In genomic region chr10:103026636-103027225, GRCm38 (mm10) we compare ENCODE assay signal across 14 mouse cellular contexts. TPM values are rescaled to one million over a fixed set of nuclear protein-coding genes. Genes with fewer than 3 reads are reported as not detected.
DNase-seq lines count a peak whose midpoint lies in the region; ATAC-seq lines count a peak whose summit lies in the region.
"Had no signal": no experiment of that assay in that cellular context is flagged by ENCODE, and none has a peak within 500 bp of the region (broad histone marks: within the 10 kb centered on the region; RNA-seq: fewer than 3 reads in every experiment).

No protein-coding gene starts in this region.

- H3K27ac ChIP-seq in forebrain, embryonic 10.5 days, result peak overlapping the region; percentile 82; the same call in 1 of the 2 replicates
- no peak overlapping the region for H3K27ac ChIP-seq in forebrain, embryonic 13.5 days
- peak overlapping the region; percentile 7; the same call in 1 of the 2 replicates for H3K27ac ChIP-seq in kidney, embryonic 15.5 days
- no peak overlapping the region for H3K27ac ChIP-seq in hindbrain, embryonic 14.5 days
- H3K27ac ChIP-seq: liver, embryonic 12.5 days had no signal

- H3K4me2 ChIP-seq in forebrain, embryonic 13.5 days, result no peak overlapping the region
- H3K4me2 ChIP-seq in kidney, embryonic 15.5 days, result peak overlapping the region; percentile 25
- no peak overlapping the region for H3K4me2 ChIP-seq in hindbrain, embryonic 14.5 days (replicated peaks)
- H3K4me2 ChIP-seq: liver, embryonic 12.5 days had no signal

- H3K9ac ChIP-seq in forebrain, embryonic 13.5 days, result no peak overlapping the region
- H3K9ac ChIP-seq in kidney, embryonic 15.5 days, result no peak overlapping the region
- no peak overlapping the region for H3K9ac ChIP-seq in hindbrain, embryonic 14.5 days
- H3K9ac ChIP-seq: liver, embryonic 12.5 days had no signal

- peak overlapping the region; percentile 53 for H3K4me3 ChIP-seq in forebrain, embryonic 10.5 days
- H3K4me3 ChIP-seq in forebrain, embryonic 13.5 days, result no peak overlapping the region
- H3K4me3 ChIP-seq in kidney, embryonic 15.5 days (replicated peaks), result peak overlapping the region; percentile 53
- no peak overlapping the region for H3K4me3 ChIP-seq in hindbrain, embryonic 14.5 days (replicated peaks; ENCODE audit: low read length)
- H3K4me3 ChIP-seq: liver, embryonic 12.5 days had no signal

- no peak for ATAC-seq in forebrain, embryonic 13.5 days
- ATAC-seq in kidney, embryonic 15.5 days (replicated peaks; ENCODE audit: low FRiP score), result no peak
- no peak for ATAC-seq in hindbrain, embryonic 14.5 days (ENCODE audit: low FRiP score)
- no peak for ATAC-seq in megakaryocyte, adult 5-6 weeks (ENCODE audit: poor library complexity, severe bottlenecking)
- ATAC-seq: liver, embryonic 12.5 days had no signal

- peaks cover 28% of the 10 kb centered on the region for H3K4me1 ChIP-seq in forebrain, embryonic 10.5 days
- peaks cover 18% of the 10 kb centered on the region for H3K4me1 ChIP-seq in forebrain, embryonic 13.5 days
- peaks cover 26% of the 10 kb centered on the region for H3K4me1 ChIP-seq in kidney, embryonic 15.5 days
- no peaks in the 10 kb centered on the region; the same call in 1 of the 2 replicates for H3K4me1 ChIP-seq in hindbrain, embryonic 14.5 days (replicated peaks; ENCODE audit: control insufficient read depth, insufficient read depth, low read length)
- H3K4me1 ChIP-seq: liver, embryonic 12.5 days had no signal

- under 1% methylated on average over 17 of the region's 17 CpGs for WGBS in forebrain, embryonic 10.5 days
- under 1% methylated on average over 17 of the region's 17 CpGs for WGBS in forebrain, embryonic 13.5 days
- WGBS in kidney, embryonic 15.5 days, result under 1% methylated on average over 17 of the region's 17 CpGs
- under 1% methylated on average over 17 of the region's 17 CpGs for WGBS in hindbrain, embryonic 14.5 days

- no peak for DNase-seq in forebrain, embryonic 10.5 days (ENCODE audit: extremely low spot score, low spot score)
- DNase-seq in kidney, postnatal 36 days, result no peak
- peak; percentile 76 for DNase-seq in embryo, embryonic 10.5 days (ENCODE audit: low spot score)
- peak; percentile 65 for DNase-seq in hindbrain, embryonic 14.5 days (ENCODE audit: low spot score)
- no peak for DNase-seq in thymus, postnatal 0 days (ENCODE audit: low spot score)
- DNase-seq: cerebellum, adult 11-12 months; layer of hippocampus, adult 9-11 months had no signal

- H3K9me3 ChIP-seq in forebrain, embryonic 10.5 days, result no peaks in the 10 kb centered on the region
- no peaks in the 10 kb centered on the region for H3K9me3 ChIP-seq in forebrain, embryonic 13.5 days (replicated peaks)
- no peaks in the 10 kb centered on the region for H3K9me3 ChIP-seq in kidney, embryonic 15.5 days (replicated peaks)
- H3K9me3 ChIP-seq in hindbrain, embryonic 14.5 days (ENCODE audit: control insufficient read depth, low read length), result no peaks in the 10 kb centered on the region
- H3K9me3 ChIP-seq: liver, embryonic 12.5 days had no signal

- no peaks in the 10 kb centered on the region for H3K36me3 ChIP-seq in forebrain, embryonic 10.5 days (replicated peaks)
- no peaks in the 10 kb centered on the region for H3K36me3 ChIP-seq in forebrain, embryonic 13.5 days (ENCODE audit: poor library complexity, severe bottlenecking)
- no peaks in the 10 kb centered on the region for H3K36me3 ChIP-seq in kidney, embryonic 15.5 days
- H3K36me3 ChIP-seq in hindbrain, embryonic 14.5 days (replicated peaks; ENCODE audit: control insufficient read depth, insufficient read depth), result no peaks in the 10 kb centered on the region
- H3K36me3 ChIP-seq: liver, embryonic 12.5 days had no signal

- H3K27me3 ChIP-seq in forebrain, embryonic 10.5 days (ENCODE audit: poor library complexity, severe bottlenecking), result peaks cover 75% of the 10 kb centered on the region
- H3K27me3 ChIP-seq in forebrain, embryonic 13.5 days, result peaks cover 62% of the 10 kb centered on the region
- H3K27me3 ChIP-seq in kidney, embryonic 15.5 days, result peaks cover 78% of the 10 kb centered on the region
- H3K27me3 ChIP-seq in hindbrain, embryonic 14.5 days (ENCODE audit: control insufficient read depth, insufficient read depth, low read length), result peaks cover 73% of the 10 kb centered on the region

RNA-seq across cellular contexts. Expression of gene Alx1, which starts 3.3 kb away (rescaled TPM):
- polyA plus RNA-seq in forebrain, embryonic 10.5 days (2016; fragmentation: Nextera tagmentation; extraction: Ambion mirVana), result 79.2 and 87.9 TPM in 2 replicates
- polyA plus RNA-seq in forebrain, embryonic 13.5 days (2015; fragmentation: Nextera tagmentation; extraction: Ambion mirVana), result 0.90 and 6.8 TPM in 2 replicates
- polyA plus RNA-seq in kidney, embryonic 15.5 days (2015; fragmentation: Nextera tagmentation; extraction: Ambion mirVana), result 28.6 and 29.9 TPM in 2 replicates
- not detected in 2 replicates for polyA plus RNA-seq in hindbrain, embryonic 14.5 days (2014; fragmentation: Nextera tagmentation; extraction: Ambion mirVana)
- not detected in 2 replicates for total RNA-seq in megakaryocyte, adult 5-6 weeks (2015)
- not detected in 2 replicates for total RNA-seq in megakaryocyte, adult 5-6 weeks (2017)
- 0.18 and 0.39 TPM in 2 replicates for polyA plus RNA-seq in thymus, postnatal 0 days (2015; fragmentation: Nextera tagmentation; extraction: Ambion mirVana)
- total RNA-seq: adrenal gland, adult 18-20 months; megakaryocyte-erythroid progenitor cell, adult 5-6 weeks; MEL had no signal

Comparison
In these comparisons a context has a peak if more than half of its experiments do, and no peak if none do; other contexts are left out.
1. H3K27ac ChIP-seq: peak in forebrain, embryonic 10.5 days (single experiment) and kidney, embryonic 15.5 days (single experiment); none in forebrain, embryonic 13.5 days (single experiment) and hindbrain, embryonic 14.5 days (single experiment).
2. H3K4me3 ChIP-seq: peak in forebrain, embryonic 10.5 days (single experiment) and kidney, embryonic 15.5 days (single experiment); none in forebrain, embryonic 13.5 days (single experiment) and hindbrain, embryonic 14.5 days (single experiment).
3. DNase-seq: peak in embryo, embryonic 10.5 days (single experiment) and hindbrain, embryonic 14.5 days (single experiment); none in forebrain, embryonic 10.5 days (single experiment), kidney, postnatal 36 days (0 of 2) and thymus, postnatal 0 days (single experiment).